Mouse (Mus musculus): ENCODE data around the gene Erlin1. TPM values are rescaled to one million over a fixed set of nuclear protein-coding genes. Genes with fewer than 3 reads are reported as not detected.

Gene Erlin1
- polyA plus RNA-seq, 1 experiment from 2014 or later = 13.9 TPM

- no peak overlapping the region for H3K27ac ChIP-seq (replicated peaks in 1 of 2; ENCODE audit: control insufficient read depth in 1 of 2, insufficient read depth in 1 of 2, low read depth in 2 of 2, low read length in 2 of 2)
- 68% methylated on average over 11 of the region's 11 CpGs for WGBS
- H3K9ac ChIP-seq (ENCODE audit: low read length) = no peak overlapping the region
- H3K4me3 ChIP-seq (ENCODE audit: control insufficient read depth in 1 of 2, insufficient read depth in 1 of 2, low read depth in 1 of 2, low read length in 2 of 2) = no peak overlapping the region
- no peak overlapping the region for H3K4me2 ChIP-seq (ENCODE audit: low read length)
- H3K9me3 ChIP-seq (ENCODE audit: control insufficient read depth, low read length) = no peaks in the 10 kb centered on the region
- no peaks in the 10 kb centered on the region for H3K4me1 ChIP-seq (ENCODE audit: control insufficient read depth in 2 of 2, insufficient read depth in 2 of 2, low read length in 2 of 2)
- no peaks in the 10 kb centered on the region for H3K27me3 ChIP-seq (ENCODE audit: control insufficient read depth, insufficient read depth, low read length)
- no peak for ATAC-seq (ENCODE audit: insufficient number of reproducible peaks, insufficient read depth, low FRiP score, low read depth)
- H3K36me3 ChIP-seq (ENCODE audit: control insufficient read depth, insufficient read depth, low read length) = peaks cover 70% of the 10 kb centered on the region
These were observed 5.4 kb upstream of the Erlin1 start for GRCm38 (mm10) chr19:44074986-44075385.

- WGBS = 62% methylated on average over 5 of the region's 5 CpGs
- ATAC-seq (ENCODE audit: insufficient number of reproducible peaks, insufficient read depth, low FRiP score, low read depth) = no peak
- no peaks in the 10 kb centered on the region for H3K27me3 ChIP-seq (ENCODE audit: control insufficient read depth, insufficient read depth, low read length)
- H3K4me3 ChIP-seq (ENCODE audit: control insufficient read depth in 1 of 2, insufficient read depth in 1 of 2, low read depth in 1 of 2, low read length in 2 of 2) = no peak overlapping the region
- H3K9me3 ChIP-seq (ENCODE audit: control insufficient read depth, low read length) = no peaks in the 10 kb centered on the region
- no peak overlapping the region for H3K4me2 ChIP-seq (ENCODE audit: low read length)
- H3K4me1 ChIP-seq (ENCODE audit: control insufficient read depth in 2 of 2, insufficient read depth in 2 of 2, low read length in 2 of 2) = no peaks in the 10 kb centered on the region
- H3K36me3 ChIP-seq (ENCODE audit: control insufficient read depth, insufficient read depth, low read length) = peaks cover 46% of the 10 kb centered on the region
- H3K9ac ChIP-seq (ENCODE audit: low read length) = no peak overlapping the region
- no peak overlapping the region for H3K27ac ChIP-seq (replicated peaks in 1 of 2; ENCODE audit: control insufficient read depth in 1 of 2, insufficient read depth in 1 of 2, low read depth in 2 of 2, low read length in 2 of 2)
These were observed 1.6 kb upstream of the Erlin1 start for GRCm38 (mm10) chr19:44071166-44071565.

- peak overlapping the region; percentile 9 to 33; a peak in 3 of 4 replicates for H3K27ac ChIP-seq (replicated peaks in 1 of 2; ENCODE audit: control insufficient read depth in 1 of 2, insufficient read depth in 1 of 2, low read depth in 2 of 2, low read length in 2 of 2)
- no peaks in the 10 kb centered on the region for H3K4me1 ChIP-seq (ENCODE audit: control insufficient read depth in 2 of 2, insufficient read depth in 2 of 2, low read length in 2 of 2)
- H3K4me2 ChIP-seq (ENCODE audit: low read length) = peak overlapping the region; percentile 76
- H3K4me3 ChIP-seq (ENCODE audit: control insufficient read depth in 1 of 2, insufficient read depth in 1 of 2, low read depth in 1 of 2, low read length in 2 of 2) = peak overlapping the region; percentile 53 to 71
- peaks cover 36% of the 10 kb centered on the region for H3K36me3 ChIP-seq (ENCODE audit: control insufficient read depth, insufficient read depth, low read length)
- peak overlapping the region; percentile 77 for H3K9ac ChIP-seq (ENCODE audit: low read length)
- H3K27me3 ChIP-seq (ENCODE audit: control insufficient read depth, insufficient read depth, low read length) = no peaks in the 10 kb centered on the region
- H3K9me3 ChIP-seq (ENCODE audit: control insufficient read depth, low read length) = no peaks in the 10 kb centered on the region
- 13% methylated on average over 4 of the region's 4 CpGs for WGBS
- ATAC-seq (ENCODE audit: insufficient number of reproducible peaks, insufficient read depth, low FRiP score, low read depth) = no peak
These were observed 288 bp upstream of the Erlin1 start for GRCm38 (mm10) chr19:44069914-44070232.

- Histone ChIP-seq H3K9ac (ENCODE audit: low read length) (no peak overlapping the region; the same call in 1 of the 2 replicates), H3K27ac (replicated peaks in 1 of 2; ENCODE audit: control insufficient read depth in 1 of 2, insufficient read depth in 1 of 2, low read depth in 2 of 2, low read length in 2 of 2) (no peak overlapping the region), H3K4me2 (ENCODE audit: low read length) (peak overlapping the region; percentile 76), H3K9me3 (ENCODE audit: control insufficient read depth, low read length) (no peaks in the 10 kb centered on the region), H3K27me3 (ENCODE audit: control insufficient read depth, insufficient read depth, low read length) (no peaks in the 10 kb centered on the region), H3K4me1 (ENCODE audit: control insufficient read depth in 2 of 2, insufficient read depth in 2 of 2, low read length in 2 of 2) (no peaks in the 10 kb centered on the region), H3K36me3 (ENCODE audit: control insufficient read depth, insufficient read depth, low read length) (peaks cover 37% of the 10 kb centered on the region), H3K4me3 (ENCODE audit: control insufficient read depth in 1 of 2, insufficient read depth in 1 of 2, low read depth in 1 of 2, low read length in 2 of 2) (peak overlapping the region in 1 of 2 experiments; percentile 53; a peak in 1 of 4 replicates)
- ATAC-seq (ENCODE audit: insufficient number of reproducible peaks, insufficient read depth, low FRiP score, low read depth) = no peak
- WGBS = 78% methylated on average over 4 of the region's 4 CpGs
These were observed 1.4 kb downstream of the Erlin1 start for GRCm38 (mm10) chr19:44068232-44068631.

GRCm38 (mm10) chr19:44067323-44068049 lies 2.1 kb downstream of the Erlin1 start:
- 82% methylated on average over 9 of the region's 9 CpGs for WGBS
- no peak for ATAC-seq (ENCODE audit: insufficient number of reproducible peaks, insufficient read depth, low FRiP score, low read depth)

GRCm38 (mm10) chr19:44064734-44065133 lies 4.9 kb downstream of the Erlin1 start:
- H3K27ac ChIP-seq (replicated peaks in 1 of 2; ENCODE audit: control insufficient read depth in 1 of 2, insufficient read depth in 1 of 2, low read depth in 2 of 2, low read length in 2 of 2) = no peak overlapping the region
- no peak overlapping the region for H3K4me3 ChIP-seq (ENCODE audit: control insufficient read depth in 1 of 2, insufficient read depth in 1 of 2, low read depth in 1 of 2, low read length in 2 of 2)
- no peaks in the 10 kb centered on the region for H3K9me3 ChIP-seq (ENCODE audit: control insufficient read depth, low read length)
- H3K36me3 ChIP-seq (ENCODE audit: control insufficient read depth, insufficient read depth, low read length) = peaks cover 50% of the 10 kb centered on the region
- H3K4me1 ChIP-seq (ENCODE audit: control insufficient read depth in 2 of 2, insufficient read depth in 2 of 2, low read length in 2 of 2) = no peaks in the 10 kb centered on the region
- no peaks in the 10 kb centered on the region for H3K27me3 ChIP-seq (ENCODE audit: control insufficient read depth, insufficient read depth, low read length)
- no peak overlapping the region for H3K4me2 ChIP-seq (ENCODE audit: low read length)
- H3K9ac ChIP-seq (ENCODE audit: low read length) = no peak overlapping the region
- 95% methylated on average over 2 of the region's 2 CpGs for WGBS
- no peak for ATAC-seq (ENCODE audit: insufficient number of reproducible peaks, insufficient read depth, low FRiP score, low read depth)

More at GRCm38 (mm10) chr19:44067323-44068049, 2.1 kb downstream of the Erlin1 start:
- H3K36me3 ChIP-seq (ENCODE audit: control insufficient read depth, insufficient read depth, low read length) = peaks cover 34% of the 10 kb centered on the region
- H3K27ac ChIP-seq (replicated peaks in 1 of 2; ENCODE audit: control insufficient read depth in 1 of 2, insufficient read depth in 1 of 2, low read depth in 2 of 2, low read length in 2 of 2) = no peak overlapping the region
- no peak overlapping the region for H3K4me2 ChIP-seq (ENCODE audit: low read length)
- H3K27me3 ChIP-seq (ENCODE audit: control insufficient read depth, insufficient read depth, low read length) = no peaks in the 10 kb centered on the region
- H3K9me3 ChIP-seq (ENCODE audit: control insufficient read depth, low read length) = no peaks in the 10 kb centered on the region
- no peaks in the 10 kb centered on the region for H3K4me1 ChIP-seq (ENCODE audit: control insufficient read depth in 2 of 2, insufficient read depth in 2 of 2, low read length in 2 of 2)
- no peak overlapping the region for H3K9ac ChIP-seq (ENCODE audit: low read length)
- no peak overlapping the region for H3K4me3 ChIP-seq (ENCODE audit: control insufficient read depth in 1 of 2, insufficient read depth in 1 of 2, low read depth in 1 of 2, low read length in 2 of 2)

- no peak for ATAC-seq (ENCODE audit: insufficient number of reproducible peaks, insufficient read depth, low FRiP score, low read depth)
- no peak overlapping the region for H3K27ac ChIP-seq (replicated peaks in 1 of 2; ENCODE audit: control insufficient read depth in 1 of 2, insufficient read depth in 1 of 2, low read depth in 2 of 2, low read length in 2 of 2)
- no peaks in the 10 kb centered on the region for H3K4me1 ChIP-seq (ENCODE audit: control insufficient read depth in 2 of 2, insufficient read depth in 2 of 2, low read length in 2 of 2)
- H3K4me3 ChIP-seq (ENCODE audit: control insufficient read depth in 1 of 2, insufficient read depth in 1 of 2, low read depth in 1 of 2, low read length in 2 of 2) = no peak overlapping the region
- no peaks in the 10 kb centered on the region for H3K9me3 ChIP-seq (ENCODE audit: control insufficient read depth, low read length)
- no peaks in the 10 kb centered on the region for H3K27me3 ChIP-seq (ENCODE audit: control insufficient read depth, insufficient read depth, low read length)
- H3K9ac ChIP-seq (ENCODE audit: low read length) = no peak overlapping the region
- peaks cover 60% of the 10 kb centered on the region for H3K36me3 ChIP-seq (ENCODE audit: control insufficient read depth, insufficient read depth, low read length)
- 87% methylated on average over 7 of the region's 7 CpGs for WGBS
- no peak overlapping the region for H3K4me2 ChIP-seq (ENCODE audit: low read length)
These were observed 5.8 kb downstream of the Erlin1 start for GRCm38 (mm10) chr19:44063773-44064172.

GRCm38 (mm10) chr19:44060226-44060625 lies 9.4 kb downstream of the Erlin1 start:
- 71% methylated on average over 3 of the region's 3 CpGs for WGBS
- no peak overlapping the region for H3K4me2 ChIP-seq (ENCODE audit: low read length)

More at GRCm38 (mm10) chr19:44060226-44060625, 9.4 kb downstream of the Erlin1 start:
- H3K36me3 ChIP-seq (ENCODE audit: control insufficient read depth, insufficient read depth, low read length) = peaks cover 68% of the 10 kb centered on the region
- H3K27me3 ChIP-seq (ENCODE audit: control insufficient read depth, insufficient read depth, low read length) = no peaks in the 10 kb centered on the region
- H3K9ac ChIP-seq (ENCODE audit: low read length) = no peak overlapping the region
- H3K9me3 ChIP-seq (ENCODE audit: control insufficient read depth, low read length) = no peaks in the 10 kb centered on the region
- no peak overlapping the region for H3K27ac ChIP-seq (replicated peaks in 1 of 2; ENCODE audit: control insufficient read depth in 1 of 2, insufficient read depth in 1 of 2, low read depth in 2 of 2, low read length in 2 of 2)
- ATAC-seq (ENCODE audit: insufficient number of reproducible peaks, insufficient read depth, low FRiP score, low read depth) = no peak
- H3K4me3 ChIP-seq (ENCODE audit: control insufficient read depth in 1 of 2, insufficient read depth in 1 of 2, low read depth in 1 of 2, low read length in 2 of 2) = no peak overlapping the region
- H3K4me1 ChIP-seq (ENCODE audit: control insufficient read depth in 2 of 2, insufficient read depth in 2 of 2, low read length in 2 of 2) = no peaks in the 10 kb centered on the region
